Mouse (Mus musculus): ENCODE results near the gene Camta2. TPM values are rescaled to one million over a fixed set of nuclear protein-coding genes. Genes with fewer than 3 reads are reported as not detected.
A peak's percentile ranks its signal among the peaks of the same experiment; 100 is the strongest.

Gene Camta2
- total and polyA plus RNA-seq, 2 experiments from 2014 or later, result 24.5 to 26.7 TPM

GRCm38 (mm10) chr11:70702781-70703180 lies 14.9 kb upstream of the Camta2 start:
- H3K9ac ChIP-seq (replicated peaks; ENCODE audit: low read length), result no peak overlapping the region

GRCm38 (mm10) chr11:70701984-70702733 lies 14.3 kb upstream of the Camta2 start:
- H3K9me3 ChIP-seq (ENCODE audit: low read length), result no peaks in the 10 kb centered on the region
- peak overlapping the region; percentile 90; the same call in 1 of the 2 replicates for H3K9ac ChIP-seq (replicated peaks; ENCODE audit: low read length)
- H3K4me2 ChIP-seq (ENCODE audit: low read depth, low read length), result peak overlapping the region; percentile 94
- no peaks in the 10 kb centered on the region for H3K27me3 ChIP-seq (ENCODE audit: insufficient read depth, low read length)
- WGBS, result 81% methylated on average over 6 of the region's 6 CpGs
- peaks cover 14% of the 10 kb centered on the region for H3K4me1 ChIP-seq (ENCODE audit: insufficient read depth, low read length)
- ATAC-seq (no peak), DNase-seq (ENCODE audit: low spot score) (no peak)
- peaks cover 27% of the 10 kb centered on the region for H3K36me3 ChIP-seq (ENCODE audit: insufficient read depth, low read length)
- no peak overlapping the region for H3K4me3 ChIP-seq (ENCODE audit: low read length)
- H3K27ac ChIP-seq, result no peak overlapping the region; the same call in 1 of the 2 replicates
- no peak for TF ChIP-seq CTCF (IDR thresholded peaks at IDR 0.05; ENCODE audit: low read depth)

More at GRCm38 (mm10) chr11:70702781-70703180, 14.9 kb upstream of the Camta2 start:
- H3K9me3 ChIP-seq (ENCODE audit: low read length), result no peaks in the 10 kb centered on the region
- ATAC-seq, result no peak
- DNase-seq (ENCODE audit: low spot score), result no peak
- H3K27me3 ChIP-seq (ENCODE audit: insufficient read depth, low read length), result no peaks in the 10 kb centered on the region
- H3K4me3 ChIP-seq (ENCODE audit: low read length), result no peak overlapping the region
- 52% methylated on average over 6 of the region's 6 CpGs for WGBS
- peaks cover 14% of the 10 kb centered on the region for H3K4me1 ChIP-seq (ENCODE audit: insufficient read depth, low read length)
- peak overlapping the region; percentile 94; the same call in 1 of the 2 replicates for H3K4me2 ChIP-seq (ENCODE audit: low read depth, low read length)
- no peak for TF ChIP-seq CTCF (IDR thresholded peaks at IDR 0.05; ENCODE audit: low read depth)
- peaks cover 29% of the 10 kb centered on the region for H3K36me3 ChIP-seq (ENCODE audit: insufficient read depth, low read length)
- no peak overlapping the region; the same call in 1 of the 2 replicates for H3K27ac ChIP-seq

GRCm38 (mm10) chr11:70701221-70701955 lies 13.5 kb upstream of the Camta2 start:
- peaks cover 20% of the 10 kb centered on the region for H3K36me3 ChIP-seq (ENCODE audit: insufficient read depth, low read length)
- no peak for DNase-seq (ENCODE audit: low spot score)

GRCm38 (mm10) chr11:70700613-70701012 lies 12.7 kb upstream of the Camta2 start:
- 1% methylated on average over 34 of the region's 34 CpGs for WGBS
- Histone ChIP-seq H3K9ac (replicated peaks; ENCODE audit: low read length) (peak overlapping the region; percentile 90), H3K4me1 (ENCODE audit: insufficient read depth, low read length) (peaks cover 14% of the 10 kb centered on the region), H3K4me2 (ENCODE audit: low read depth, low read length) (peak overlapping the region; percentile 94), H3K36me3 (ENCODE audit: insufficient read depth, low read length) (peaks cover 12% of the 10 kb centered on the region), H3K9me3 (ENCODE audit: low read length) (no peaks in the 10 kb centered on the region), H3K4me3 (ENCODE audit: low read length) (peak overlapping the region; percentile 77), H3K27me3 (ENCODE audit: insufficient read depth, low read length) (no peaks in the 10 kb centered on the region), H3K27ac (peak overlapping the region; percentile 88)
- ATAC-seq (no peak), DNase-seq (ENCODE audit: low spot score) (peak; percentile 48)
- TF ChIP-seq CTCF (IDR thresholded peaks at IDR 0.05; ENCODE audit: low read depth), result no peak

More at GRCm38 (mm10) chr11:70701221-70701955, 13.5 kb upstream of the Camta2 start:
- Histone ChIP-seq H3K4me3 (ENCODE audit: low read length) (peak overlapping the region; percentile 77), H3K9ac (replicated peaks; ENCODE audit: low read length) (peak overlapping the region; percentile 90), H3K9me3 (ENCODE audit: low read length) (no peaks in the 10 kb centered on the region), H3K27me3 (ENCODE audit: insufficient read depth, low read length) (no peaks in the 10 kb centered on the region), H3K27ac (no peak overlapping the region; the same call in 1 of the 2 replicates), H3K4me2 (ENCODE audit: low read depth, low read length) (peak overlapping the region; percentile 94), H3K4me1 (ENCODE audit: insufficient read depth, low read length) (peaks cover 14% of the 10 kb centered on the region)
- no peak for ATAC-seq
- TF ChIP-seq CTCF (IDR thresholded peaks at IDR 0.05; ENCODE audit: low read depth), result no peak
- WGBS, result 12% methylated on average over 10 of the region's 10 CpGs

GRCm38 (mm10) chr11:70699722-70700556 lies 12.0 kb upstream of the Camta2 start, which contains the start of the genes Inca1 and Kif1c:
Gene Inca1, minus strand, starts transcription at chr11:70700155.
Gene Kif1c, plus strand, starts transcription at chr11:70700548.
- Histone ChIP-seq H3K4me3 (ENCODE audit: low read length) (peak within 1 kb of the TSS; percentile 77), H3K9me3 (ENCODE audit: low read length) (no peaks in the 10 kb centered on the region), H3K27me3 (ENCODE audit: insufficient read depth, low read length) (no peaks in the 10 kb centered on the region), H3K27ac (peak within 1 kb of the TSS; percentile 88), H3K36me3 (ENCODE audit: insufficient read depth, low read length) (peaks cover 6% of the 10 kb centered on the region), H3K9ac (replicated peaks; ENCODE audit: low read length) (peak within 1 kb of the TSS; percentile 90), H3K4me1 (ENCODE audit: insufficient read depth, low read length) (peaks cover 14% of the 10 kb centered on the region), H3K4me2 (ENCODE audit: low read depth, low read length) (peak within 1 kb of the TSS; percentile 94)
- ATAC-seq, result peak; percentile 97
- WGBS, result 1% methylated on average over 61 of the region's 69 CpGs
- no peak for TF ChIP-seq CTCF (IDR thresholded peaks at IDR 0.05; ENCODE audit: low read depth)
- peak; percentile 95 for DNase-seq (ENCODE audit: low spot score)

GRCm38 (mm10) chr11:70699051-70699450 lies 11.1 kb upstream of the Camta2 start:
- H3K27me3 ChIP-seq (ENCODE audit: insufficient read depth, low read length), result no peaks in the 10 kb centered on the region
- no peak for ATAC-seq
- 76% methylated on average over 2 of the region's 2 CpGs for WGBS

More at GRCm38 (mm10) chr11:70699051-70699450, 11.1 kb upstream of the Camta2 start:
- H3K4me1 ChIP-seq (ENCODE audit: insufficient read depth, low read length), result peaks cover 14% of the 10 kb centered on the region
- no peaks in the 10 kb centered on the region for H3K9me3 ChIP-seq (ENCODE audit: low read length)
- no peak for TF ChIP-seq CTCF (IDR thresholded peaks at IDR 0.05; ENCODE audit: low read depth)
- DNase-seq (ENCODE audit: low spot score), result no peak
- H3K4me3 ChIP-seq (ENCODE audit: low read length), result no peak overlapping the region
- H3K9ac ChIP-seq (replicated peaks; ENCODE audit: low read length), result no peak overlapping the region
- no peak overlapping the region for H3K4me2 ChIP-seq (ENCODE audit: low read depth, low read length)
- no peak overlapping the region for H3K27ac ChIP-seq
- H3K36me3 ChIP-seq (ENCODE audit: insufficient read depth, low read length), result no peaks in the 10 kb centered on the region
